Mouse (Mus musculus) adrenal gland, adult 8-10 months (tissue): Measurements from ENCODE around the gene Ube2q2. TPM values are rescaled to one million over a fixed set of nuclear protein-coding genes. Genes with fewer than 3 reads are reported as not detected.
"Not testable (repeated sequence)": the region's sequence is repeated elsewhere in the genome, so short reads cannot be mapped to it uniquely, and the experiment has no call there.

Source experiments
- DNase-seq: peaks from one replicate; pipeline ENCODE4 v3.0.0; 2022
- total RNA-seq, 4 experiments: library from RNA; stranded (reverse); gene quantifications; 2 replicates each; pipeline ENCODE4 v1.2.4; 2022

Ube2q2 gene
- total RNA-seq: 10 to 100 TPM; 50.3 to 60.9 (median 52.8) TPM

DNA sequence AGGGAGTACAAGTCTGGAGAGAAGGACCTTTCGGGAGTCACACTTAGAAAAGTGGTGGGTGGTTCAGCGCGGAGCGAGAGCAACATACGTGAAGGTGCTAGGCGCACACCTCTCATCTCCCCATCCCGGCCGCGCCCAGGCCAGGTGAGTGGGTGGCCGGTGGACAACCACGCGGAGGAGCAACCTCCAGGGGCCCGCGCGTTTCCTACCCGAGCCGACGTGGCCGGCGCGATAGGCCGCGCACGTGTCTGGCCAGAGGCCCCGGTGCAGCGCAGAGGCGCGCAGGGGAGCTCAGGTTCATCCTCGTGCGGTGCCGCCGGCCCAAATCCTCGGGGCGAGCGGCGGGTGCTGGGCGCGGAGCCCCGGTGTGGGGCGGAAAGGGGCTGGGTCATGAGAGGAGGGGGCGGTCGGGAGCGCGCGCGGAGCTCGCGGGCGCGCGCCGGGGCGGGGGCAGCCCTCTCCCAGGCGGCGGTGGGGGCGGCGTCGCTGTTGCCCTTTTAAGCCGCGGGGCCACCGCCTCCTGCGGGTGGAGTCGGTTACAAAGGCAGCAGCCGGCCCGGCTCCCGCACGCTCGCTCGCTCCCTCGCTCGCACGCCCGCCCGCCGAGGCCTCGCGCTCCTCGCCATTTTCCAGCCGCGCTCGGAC lies at the start of gene Ube2q2:
Ube2q2 (plus strand) TSS at position 1 of the 645 bp plus-strand sequence.
- peak; percentile 45 for DNase-seq

DNA sequence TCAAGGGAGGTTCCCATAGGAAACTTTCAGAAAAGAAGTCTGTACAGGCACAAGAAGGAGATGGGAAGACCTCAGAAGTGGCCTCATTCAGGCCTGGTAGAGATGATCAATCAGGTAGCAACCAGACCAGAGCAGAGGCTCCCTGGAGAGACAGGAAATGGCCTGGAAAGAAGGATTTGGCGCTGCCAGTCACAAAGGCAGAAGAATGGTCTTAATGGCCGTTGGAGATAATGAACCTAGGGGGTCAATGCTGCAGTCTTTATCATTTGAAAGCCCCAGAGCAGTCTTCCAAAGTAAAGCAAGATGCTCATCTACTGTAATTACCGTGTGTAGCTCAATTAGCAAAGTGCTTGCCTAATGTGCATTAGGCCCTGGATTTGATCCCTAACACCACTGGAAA lies 47.5 kb upstream of the Ube2q2 start:
- no peak for DNase-seq

DNA sequence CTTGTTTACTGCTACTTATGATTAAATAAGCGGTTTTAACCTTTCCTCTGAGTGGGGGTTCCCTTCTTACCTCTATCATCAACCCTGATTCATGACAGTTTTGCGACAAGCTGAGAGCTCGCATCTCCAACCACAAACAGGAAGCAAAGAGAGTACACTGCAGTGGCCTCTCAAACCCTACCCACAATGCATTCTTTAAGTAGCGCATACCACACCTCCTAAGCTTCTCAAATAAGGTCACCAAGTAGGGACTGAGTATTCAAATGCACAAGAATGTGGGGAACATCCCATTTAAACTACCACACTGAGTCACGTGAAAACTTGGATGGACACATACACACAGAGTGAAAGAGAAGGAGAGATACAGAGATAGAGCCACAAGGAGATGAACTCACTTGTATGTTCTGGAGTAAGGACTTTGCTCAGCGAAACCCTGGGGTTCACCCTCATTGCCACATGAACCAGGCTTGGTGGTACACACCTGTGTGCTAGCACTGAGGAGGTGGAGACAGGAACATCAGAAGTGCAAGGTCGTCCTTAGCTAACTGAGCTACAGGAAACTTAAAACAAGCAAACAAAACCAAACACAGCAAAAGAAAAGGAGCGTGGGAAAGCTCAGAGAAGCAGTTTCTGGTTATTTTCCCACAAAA lies 46.3 kb upstream of the Ube2q2 start:
- no peak for DNase-seq

- no peak for DNase-seq
Observed at GRCm38 (mm10) chr9:55102931-55103630, 45.6 kb upstream of the Ube2q2 start.

DNA sequence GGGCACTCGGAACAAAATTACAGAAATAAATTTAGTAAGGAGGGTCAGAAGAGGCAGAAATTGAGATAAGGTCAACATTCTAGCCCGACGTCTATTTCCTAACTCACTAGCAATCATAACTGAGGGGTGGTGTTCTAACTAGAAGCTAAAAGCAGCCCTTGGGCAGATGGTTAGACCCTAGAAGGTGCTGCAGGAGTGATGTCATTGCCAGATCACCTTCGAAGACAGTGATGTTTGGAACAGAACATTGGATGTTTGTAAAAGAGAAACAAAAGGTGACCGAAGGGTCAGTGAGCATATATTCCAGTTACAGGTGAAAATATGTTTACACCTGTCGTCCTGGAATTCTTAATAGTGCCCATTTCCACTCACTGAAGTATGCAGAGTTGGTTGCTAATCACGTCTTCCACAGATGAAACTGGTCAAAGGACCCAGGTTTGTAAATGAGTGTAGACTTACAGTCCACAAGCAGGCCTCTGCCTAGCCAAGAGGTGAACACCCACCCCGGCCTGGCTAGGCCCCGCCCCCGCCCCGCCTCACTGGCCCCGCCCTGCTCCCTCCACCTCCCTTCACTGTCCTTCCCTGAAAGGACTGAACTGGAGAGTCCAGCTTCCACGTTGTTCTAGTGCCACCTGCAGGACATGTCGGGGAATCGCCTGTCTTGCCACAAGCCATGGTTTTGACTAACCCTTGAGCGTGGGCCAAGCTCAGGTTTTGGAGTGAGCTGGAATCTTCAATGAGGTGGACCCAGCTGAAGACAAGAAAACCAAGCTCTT lies 38.4 kb upstream of the Ube2q2 start:
- peak; percentile 80 for DNase-seq

DNA sequence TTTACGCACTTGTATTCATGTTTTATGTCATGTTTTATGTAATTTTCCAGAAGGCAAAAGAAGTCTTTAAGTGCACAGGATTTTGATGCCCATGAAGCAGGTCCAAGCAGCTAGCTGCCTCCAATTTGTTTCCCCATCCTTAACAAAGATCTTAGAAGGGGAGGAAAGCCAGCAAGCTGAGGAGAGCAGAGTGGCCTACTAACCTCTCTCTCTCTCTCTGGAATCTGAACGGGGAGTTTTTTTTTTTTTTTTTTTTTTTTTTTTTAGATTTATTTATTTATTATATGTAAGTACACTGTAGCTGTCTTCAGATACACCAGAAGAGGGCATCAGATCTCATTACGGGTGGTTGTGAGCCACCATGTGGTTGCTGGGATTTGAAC lies 37.8 kb upstream of the Ube2q2 start:
- not testable (repeated sequence) for DNase-seq

DNA sequence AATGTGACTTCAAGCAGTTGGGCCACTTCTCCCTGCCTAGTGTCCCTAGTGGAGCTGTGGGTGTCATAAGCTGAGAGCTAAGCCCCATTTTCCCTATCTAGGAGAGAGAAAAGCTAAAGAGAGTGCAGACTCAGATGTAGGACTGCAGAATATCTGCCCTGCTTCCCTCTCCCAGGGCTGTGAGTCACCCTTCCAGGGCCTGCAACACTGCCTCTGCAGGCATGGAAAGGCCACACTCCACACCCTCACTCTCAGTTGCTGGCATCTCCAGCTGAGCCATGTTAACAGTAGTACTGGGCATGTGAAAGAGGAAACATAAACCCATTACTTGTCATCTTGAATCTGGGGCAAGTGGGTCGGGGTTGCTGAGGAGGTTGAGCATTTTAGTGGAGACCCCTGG lies 33.9 kb upstream of the Ube2q2 start:
- peak; percentile 15 for DNase-seq

GRCm38 (mm10) chr9:55117293-55118055 lies 31.2 kb upstream of the Ube2q2 start:
- no peak for DNase-seq

GRCm38 (mm10) chr9:55122586-55122985 lies 26.1 kb upstream of the Ube2q2 start:
- no peak for DNase-seq

DNA sequence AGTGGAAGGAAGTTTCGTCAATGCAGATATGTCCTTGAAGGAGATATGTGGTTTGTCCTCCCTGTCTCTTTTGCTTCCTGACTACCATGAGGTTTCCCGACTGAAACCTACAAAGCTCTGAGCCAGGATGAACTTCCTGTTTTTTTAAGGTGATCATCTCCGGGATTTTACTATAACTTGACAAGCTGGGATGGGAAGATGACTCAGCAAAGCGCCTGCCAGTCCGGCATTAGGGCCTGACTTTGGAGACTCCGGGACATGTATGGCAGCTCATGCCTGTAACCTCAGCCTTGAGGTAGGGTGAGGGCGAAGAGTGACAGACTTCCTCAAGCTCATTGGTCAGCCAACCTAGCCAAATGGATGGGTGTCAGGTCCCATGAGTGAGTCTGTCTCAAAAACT lies 22.9 kb upstream of the Ube2q2 start:
- DNase-seq: no peak

GRCm38 (mm10) chr9:55126295-55126694 lies 22.4 kb upstream of the Ube2q2 start:
- no peak for DNase-seq

- no peak for DNase-seq
Observed at GRCm38 (mm10) chr9:55131851-55132250, 16.8 kb upstream of the Ube2q2 start.

GRCm38 (mm10) chr9:55136576-55136975 lies 12.1 kb upstream of the Ube2q2 start:
- no peak for DNase-seq

GRCm38 (mm10) chr9:55137112-55137511 lies 11.5 kb upstream of the Ube2q2 start:
- DNase-seq: no peak

DNA sequence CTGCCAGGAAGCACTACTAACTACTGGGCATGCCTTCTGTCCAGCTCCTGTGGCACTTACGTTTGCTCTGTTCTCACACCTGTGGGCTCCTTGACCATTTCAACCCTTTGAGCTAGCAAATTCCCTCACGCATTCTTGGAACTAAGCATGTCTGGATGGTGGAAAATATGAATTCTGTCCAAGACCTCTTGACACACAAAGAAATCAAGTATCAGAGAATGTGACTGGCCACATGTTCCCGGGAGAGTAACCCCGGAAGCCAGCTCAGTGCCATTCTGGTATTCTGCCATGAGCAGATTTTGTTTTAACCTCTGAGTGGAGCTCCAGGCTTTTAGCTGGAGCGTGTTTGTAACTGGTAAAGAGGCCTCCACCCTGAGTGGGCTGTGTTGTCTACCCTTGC lies 8.7 kb upstream of the Ube2q2 start:
- no peak for DNase-seq

- DNase-seq: peak; percentile 46
Observed at GRCm38 (mm10) chr9:55149499-55150278, 1.0 kb downstream of the Ube2q2 start.

DNA sequence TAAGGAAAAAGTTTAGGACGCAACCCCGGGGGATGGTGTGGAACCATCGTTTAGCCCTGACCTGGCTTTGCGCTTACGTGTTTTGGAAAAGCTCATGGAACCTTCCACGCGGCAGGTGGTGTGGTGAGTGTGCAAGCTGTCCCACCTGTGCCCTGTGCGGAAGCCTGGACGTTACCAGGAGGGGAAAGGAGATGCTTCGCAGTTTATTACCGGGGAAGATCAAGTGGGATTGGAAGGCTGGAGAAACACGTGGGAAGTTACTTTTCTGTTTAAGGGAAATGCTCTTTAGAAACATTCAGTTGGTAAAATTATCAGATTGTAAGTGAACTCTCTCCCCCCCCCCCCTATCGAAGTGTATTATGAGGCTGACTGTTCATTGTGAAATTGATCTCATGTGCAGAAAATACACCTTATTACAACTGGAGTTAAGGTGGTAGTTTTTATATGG lies 1.6 kb downstream of the Ube2q2 start:
- DNase-seq: peak; percentile 19

DNA sequence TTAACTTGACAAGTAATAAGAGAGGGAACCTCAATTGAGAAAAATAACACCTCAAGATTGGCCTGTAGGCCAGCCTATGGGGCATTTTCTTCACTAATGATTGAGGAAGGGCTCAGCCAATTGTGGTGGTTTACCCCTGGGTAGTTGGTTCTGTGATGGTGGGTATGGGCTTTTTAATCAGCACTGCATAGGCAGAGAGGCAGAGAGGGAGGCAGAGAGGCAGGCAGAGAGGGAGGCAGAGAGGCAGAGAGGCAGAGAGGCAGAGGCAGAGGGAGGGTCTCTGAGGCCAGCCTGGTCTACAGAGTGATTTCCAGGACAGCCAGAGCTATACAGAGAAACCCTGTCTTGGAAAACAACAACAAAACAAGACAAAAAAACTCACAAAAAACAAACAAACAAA lies 2.4 kb downstream of the Ube2q2 start:
- no peak for DNase-seq

DNA sequence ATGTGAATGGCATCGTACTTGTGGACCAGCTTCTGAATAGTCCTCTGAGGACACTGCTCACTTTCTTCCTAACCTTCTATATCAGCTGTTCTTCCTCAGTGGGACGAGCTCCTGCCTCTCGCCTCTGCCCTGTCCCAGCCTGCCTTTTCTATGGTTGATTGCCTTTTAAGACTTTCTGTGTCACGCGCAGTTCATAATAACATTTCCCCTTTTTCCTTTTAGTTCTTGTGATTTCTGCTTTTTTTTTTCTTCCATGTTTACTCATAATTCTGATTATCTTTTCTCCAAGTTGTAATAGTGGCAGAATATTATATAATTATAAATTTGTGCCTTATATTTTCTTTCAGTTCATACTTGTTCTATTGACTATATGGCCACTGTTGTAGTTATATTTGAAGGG lies 4.3 kb downstream of the Ube2q2 start:
- no peak for DNase-seq

- DNase-seq: peak; percentile 26
Observed at GRCm38 (mm10) chr9:55170655-55171412, 22.2 kb downstream of the Ube2q2 start.
